Mouse (Mus musculus): Measurements from ENCODE around the gene Eya2. TPM values are rescaled to one million over a fixed set of nuclear protein-coding genes. Genes with fewer than 3 reads are reported as not detected.

Gene Eya2
- total RNA-seq, 2 experiments from 2014 or later = 2.1 to 3.5 TPM

DNA sequence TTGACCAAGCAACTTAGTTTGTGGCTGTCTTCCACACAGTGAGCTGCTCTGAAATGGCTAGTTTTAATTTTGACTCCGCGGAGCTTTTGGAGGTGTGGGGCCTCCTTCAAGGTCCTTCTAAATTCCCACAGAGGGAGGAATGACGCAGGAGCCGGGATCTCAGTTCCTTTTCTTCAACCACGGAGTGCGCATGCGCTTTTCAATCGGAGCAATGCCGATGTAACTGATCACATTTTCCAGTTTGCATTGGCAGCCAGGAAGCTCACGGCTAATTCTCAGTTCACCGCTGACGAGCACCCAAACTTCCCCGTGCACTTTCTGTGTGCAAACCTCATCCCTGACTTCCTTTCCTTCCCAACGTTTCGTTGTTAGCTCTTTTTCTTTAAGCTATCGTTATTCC lies 4.1 kb upstream of the Eya2 start:
- no peak for DNase-seq (ENCODE audit: low spot score in 2 of 2)

DNA sequence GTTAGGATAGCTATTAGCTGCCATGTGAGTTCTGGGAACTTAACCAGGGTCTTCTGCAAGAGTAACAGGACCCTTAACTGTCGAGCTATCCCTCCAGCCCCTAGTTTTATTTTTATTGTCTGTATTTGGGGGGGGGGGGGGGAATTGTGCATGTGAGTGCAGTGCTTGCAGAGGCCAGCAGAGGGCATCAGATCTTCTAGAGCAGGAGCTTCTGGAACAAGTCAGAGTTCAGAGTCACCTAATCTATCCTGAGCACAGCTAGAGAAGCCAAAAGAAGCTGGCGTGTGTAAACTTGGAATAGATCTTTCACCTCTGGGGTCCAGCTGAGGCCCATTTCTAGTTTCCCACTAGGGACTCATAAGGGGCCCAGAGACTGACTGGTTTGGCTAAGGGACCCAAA lies 1.1 kb upstream of the Eya2 start:
- no peak for DNase-seq (ENCODE audit: low spot score in 2 of 2)

DNA sequence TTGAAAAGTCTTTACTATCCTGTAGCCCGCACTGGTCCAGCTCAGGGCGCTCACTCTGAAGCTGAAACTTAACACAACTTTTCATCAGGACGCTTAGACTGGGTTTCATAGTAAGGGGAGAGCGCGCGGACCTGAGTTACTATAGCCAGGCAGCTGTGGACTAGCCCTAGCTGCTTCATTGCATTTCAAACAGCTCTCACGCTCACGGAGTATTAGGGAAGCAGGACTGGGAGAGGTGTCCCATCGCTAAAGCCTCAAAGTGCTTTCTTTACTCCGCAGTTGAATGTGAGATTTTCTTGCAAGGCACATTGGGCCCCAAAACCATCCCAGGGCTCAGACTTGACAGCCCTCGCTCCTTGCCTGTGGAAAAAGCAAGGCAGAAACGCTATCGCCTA lies 841 bp downstream of the Eya2 start:
- DNase-seq (ENCODE audit: low spot score in 2 of 2) = no peak

DNA sequence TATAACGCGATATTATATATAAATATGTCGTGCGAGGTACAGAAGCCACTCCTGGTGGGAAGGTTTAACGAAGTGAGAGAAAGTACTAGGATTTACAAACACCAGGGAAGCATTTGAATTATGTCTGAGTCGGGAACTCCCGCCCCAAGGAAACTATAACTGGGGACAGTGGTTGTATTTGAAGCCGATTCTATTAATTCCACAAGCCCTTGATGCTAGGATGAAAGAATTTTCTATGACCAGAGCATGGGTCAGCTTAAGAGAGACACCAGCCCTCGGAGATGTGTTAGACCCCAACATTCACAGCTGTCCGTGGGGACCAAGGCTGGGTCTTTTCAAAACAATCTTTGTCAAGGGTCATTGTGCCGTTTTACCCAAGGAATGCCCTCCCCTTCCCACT lies 1.3 kb downstream of the Eya2 start:
- no peak for DNase-seq (ENCODE audit: low spot score in 2 of 2)

DNA sequence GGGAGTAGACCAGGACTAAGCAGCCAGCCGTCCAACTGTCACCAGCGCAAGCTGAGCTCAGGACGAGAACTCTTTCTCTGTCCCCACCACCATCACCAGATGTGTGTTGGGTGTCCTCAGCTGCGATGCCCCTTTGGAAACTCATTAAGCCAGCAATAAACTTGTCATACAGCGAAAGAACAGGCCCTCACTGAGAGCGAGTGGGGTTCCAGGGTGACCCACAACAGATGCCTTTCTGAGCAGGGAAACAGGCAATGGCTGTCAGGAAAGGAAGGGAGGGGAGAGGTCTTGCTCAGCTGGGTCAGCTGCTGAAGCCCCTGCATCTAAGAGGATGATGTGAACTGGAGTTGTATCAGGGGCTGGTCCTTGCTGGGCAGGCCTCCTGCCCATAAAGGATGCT lies 2.7 kb downstream of the Eya2 start:
- no peak for DNase-seq (ENCODE audit: low spot score in 2 of 2)

DNA sequence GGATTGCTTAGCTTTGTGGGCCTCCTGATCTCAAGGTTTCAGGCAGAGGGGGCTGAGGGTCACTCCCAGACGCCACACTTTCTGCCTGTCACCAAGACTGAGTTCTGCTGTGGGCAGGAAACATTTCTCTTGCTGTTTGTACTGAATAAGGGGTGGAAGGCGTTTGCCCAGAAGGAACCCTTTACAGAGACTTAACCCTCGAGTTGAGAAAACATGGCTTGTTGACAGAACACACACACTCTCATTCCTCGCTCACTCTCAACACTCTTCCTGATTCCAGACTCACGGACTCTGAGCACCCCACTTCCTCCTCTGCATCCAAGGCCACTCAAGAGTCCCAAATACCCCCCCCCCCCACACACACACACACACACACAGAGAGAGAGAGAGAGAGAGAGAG lies 3.3 kb downstream of the Eya2 start:
- DNase-seq (ENCODE audit: low spot score in 2 of 2) = no peak

DNA sequence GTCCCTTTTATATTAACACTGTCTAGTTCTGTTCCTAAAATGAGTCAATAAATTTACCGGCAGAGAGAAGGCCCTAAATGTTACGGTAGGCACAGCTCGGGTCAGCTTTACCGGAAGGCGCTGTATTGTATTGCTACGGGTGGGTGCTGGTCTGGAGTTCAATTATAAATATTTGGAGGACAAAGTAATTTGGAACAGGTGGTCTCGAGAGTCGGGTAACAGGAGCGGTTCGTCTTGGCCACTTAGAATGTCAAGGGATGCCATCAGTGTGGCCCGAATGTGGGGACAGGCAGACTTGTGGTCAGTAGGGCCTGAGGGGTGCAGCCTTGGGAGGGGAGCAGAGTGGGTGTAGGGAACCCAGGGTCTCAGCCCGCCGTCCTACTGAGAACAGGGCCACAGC lies 4.7 kb downstream of the Eya2 start:
- no peak for DNase-seq (ENCODE audit: low spot score in 2 of 2)

DNA sequence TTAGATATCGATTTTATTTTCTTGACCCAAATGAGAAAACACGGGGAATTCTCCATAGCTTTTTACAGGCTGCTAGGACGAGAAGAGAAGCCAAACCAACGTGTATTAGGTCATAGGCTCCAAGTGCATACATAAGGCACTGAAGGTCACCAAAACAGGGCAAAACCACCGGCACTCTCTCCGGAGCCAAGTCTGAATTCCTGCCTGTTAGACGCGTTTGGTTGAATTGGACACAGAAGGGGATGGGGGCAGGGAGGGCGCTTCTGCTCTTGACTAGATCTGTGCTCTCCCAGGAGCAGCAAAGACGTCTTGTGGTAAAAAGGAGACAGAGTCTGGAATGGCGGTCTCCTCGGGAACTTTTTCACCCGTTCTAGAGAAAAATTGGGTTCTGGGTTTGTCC lies 6.1 kb downstream of the Eya2 start:
- no peak for DNase-seq (ENCODE audit: low spot score in 2 of 2)

DNA sequence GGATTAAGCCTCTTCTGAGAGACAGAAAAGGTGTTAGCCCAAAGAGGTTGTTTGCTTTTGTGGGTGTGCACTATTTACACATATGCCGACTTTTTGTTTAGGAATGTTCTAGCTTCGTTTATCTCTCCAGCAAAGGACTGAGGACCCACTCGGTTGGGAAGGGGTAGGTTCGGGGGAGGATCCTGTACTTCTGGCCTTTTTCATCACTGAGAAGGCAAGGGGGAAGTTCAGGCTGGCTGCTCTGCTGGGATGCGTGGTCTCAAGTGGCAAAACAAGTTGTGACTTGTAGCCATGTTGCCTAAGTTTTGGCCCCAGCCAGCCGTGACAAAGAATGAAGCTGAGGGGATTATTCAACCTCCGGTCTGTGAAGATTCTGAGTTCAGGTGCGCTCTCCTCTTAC lies 6.8 kb downstream of the Eya2 start:
- DNase-seq (ENCODE audit: low spot score in 2 of 2) = no peak

DNA sequence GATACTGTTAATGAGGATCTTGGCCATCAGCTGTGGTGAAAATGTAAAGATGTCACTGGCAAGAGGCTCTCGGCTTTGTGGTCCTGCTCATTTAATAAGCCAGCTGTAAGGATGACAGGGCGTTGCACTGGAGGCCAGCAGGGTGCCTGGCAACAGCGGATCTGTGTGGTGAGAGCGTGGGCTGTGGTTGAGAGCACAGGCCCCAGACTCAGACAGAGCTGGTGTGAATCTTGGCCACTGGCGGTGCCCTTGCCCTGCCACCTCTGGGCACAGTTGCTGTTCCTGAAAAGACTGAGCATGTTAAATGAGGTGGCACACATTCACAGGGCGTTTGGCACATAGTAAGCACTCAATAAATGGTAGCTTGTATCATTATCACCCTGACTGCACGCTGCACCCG lies 8.9 kb downstream of the Eya2 start:
- DNase-seq (ENCODE audit: low spot score in 2 of 2) = no peak

DNA sequence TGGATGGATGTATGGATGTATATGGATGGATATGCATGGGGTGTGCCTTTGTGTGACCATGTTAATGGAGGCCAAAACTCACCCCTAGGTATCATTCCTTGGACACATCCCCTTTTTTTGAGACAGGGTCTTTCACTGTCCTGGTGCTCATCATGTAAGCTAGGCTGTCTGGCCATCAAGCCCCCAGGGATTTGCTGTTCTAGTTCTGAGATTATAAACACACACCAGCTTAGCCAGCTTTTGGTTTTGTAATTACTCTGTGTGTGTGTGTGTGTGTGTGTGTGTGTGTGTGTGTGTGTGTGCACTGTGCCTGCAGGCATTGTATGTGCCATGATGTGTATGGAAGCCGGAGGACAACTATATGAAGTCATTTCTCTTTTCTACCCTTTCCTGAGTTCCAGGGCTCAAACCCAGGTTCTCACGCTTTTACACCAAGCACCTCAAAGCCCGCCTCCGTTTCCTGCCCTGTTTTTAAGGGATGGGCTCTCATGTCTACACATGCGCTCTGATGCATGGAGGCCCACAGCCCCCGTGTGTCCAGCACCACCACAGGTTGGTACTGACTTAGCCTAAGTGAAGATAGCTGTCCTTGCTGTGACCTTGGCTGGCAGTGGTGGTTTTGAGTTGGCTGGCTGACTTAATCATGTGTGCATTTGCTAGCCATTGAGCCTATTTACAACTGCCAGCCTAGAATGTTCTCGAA lies 16.9 kb downstream of the Eya2 start:
- DNase-seq (ENCODE audit: low spot score in 2 of 2) = no peak

DNA sequence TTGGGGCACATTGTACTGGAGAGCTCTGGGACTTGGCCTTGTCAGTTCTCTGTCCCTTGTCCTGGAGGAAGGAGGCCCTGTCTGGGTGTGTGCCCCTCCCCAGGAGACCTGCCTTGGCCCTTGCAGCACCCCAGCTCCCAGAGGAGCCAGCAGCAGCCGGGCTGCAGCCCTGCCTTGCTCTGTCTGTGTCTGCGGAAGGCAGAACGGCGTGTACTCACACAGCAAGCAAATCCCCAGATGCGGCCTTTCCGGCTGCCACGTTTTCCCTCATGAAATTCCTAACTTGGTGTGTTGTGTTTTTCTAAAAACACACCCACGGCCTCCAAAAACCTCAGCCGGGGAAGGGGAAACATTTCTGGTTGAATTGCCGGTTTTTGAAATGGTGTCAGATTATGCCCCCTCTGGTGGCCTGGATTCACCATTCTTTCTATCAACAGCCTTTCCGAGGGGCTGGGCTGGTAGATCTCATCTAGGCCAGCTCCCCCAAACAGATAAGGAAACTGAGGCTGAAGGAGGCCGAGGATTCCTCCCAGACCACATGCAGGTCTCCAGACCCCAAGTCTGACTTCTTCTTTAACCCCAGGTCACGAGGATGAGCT lies 19.0 kb downstream of the Eya2 start:
- no peak for DNase-seq (ENCODE audit: low spot score in 2 of 2)

DNA sequence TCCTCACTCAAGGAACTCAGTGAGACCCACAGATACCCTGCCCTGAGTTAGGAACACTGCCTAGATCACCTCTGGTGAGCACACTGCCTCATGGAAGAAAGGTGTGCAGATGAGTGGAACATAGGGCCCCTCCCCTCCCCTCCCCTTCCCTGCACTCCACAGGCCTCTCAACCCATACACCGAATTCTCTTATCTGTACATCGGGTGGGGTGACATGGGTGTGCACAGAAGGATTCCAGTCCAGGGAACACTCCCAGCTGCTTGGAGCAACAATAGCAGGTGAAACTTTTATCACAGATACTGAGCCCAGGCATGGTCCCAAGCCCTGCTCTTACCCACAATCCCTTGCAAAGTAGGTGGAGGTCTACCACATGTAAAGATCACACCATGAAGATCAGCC lies 26.7 kb downstream of the Eya2 start:
- DNase-seq (ENCODE audit: low spot score in 2 of 2) = no peak

DNA sequence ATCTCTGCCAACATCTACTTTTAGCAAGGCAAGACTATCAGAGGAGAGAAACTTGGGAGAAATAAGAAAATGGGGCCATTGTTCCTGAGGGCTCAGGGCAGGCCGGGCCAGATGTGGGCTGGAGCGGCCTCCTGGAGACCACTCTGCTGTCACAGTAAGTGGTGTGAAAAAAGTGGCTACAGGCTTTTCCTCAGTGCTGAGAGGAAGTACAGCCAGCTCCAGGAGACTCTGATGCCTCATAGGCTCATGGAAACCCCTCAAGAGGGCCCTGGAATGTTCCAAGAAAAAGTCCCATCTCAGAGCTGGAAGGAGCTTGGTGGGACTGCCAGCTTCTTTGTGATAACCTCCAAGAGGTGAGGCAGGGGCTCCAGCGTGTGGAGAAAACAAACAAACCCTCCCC lies 27.8 kb downstream of the Eya2 start:
- no peak for DNase-seq (ENCODE audit: low spot score in 2 of 2)

DNA sequence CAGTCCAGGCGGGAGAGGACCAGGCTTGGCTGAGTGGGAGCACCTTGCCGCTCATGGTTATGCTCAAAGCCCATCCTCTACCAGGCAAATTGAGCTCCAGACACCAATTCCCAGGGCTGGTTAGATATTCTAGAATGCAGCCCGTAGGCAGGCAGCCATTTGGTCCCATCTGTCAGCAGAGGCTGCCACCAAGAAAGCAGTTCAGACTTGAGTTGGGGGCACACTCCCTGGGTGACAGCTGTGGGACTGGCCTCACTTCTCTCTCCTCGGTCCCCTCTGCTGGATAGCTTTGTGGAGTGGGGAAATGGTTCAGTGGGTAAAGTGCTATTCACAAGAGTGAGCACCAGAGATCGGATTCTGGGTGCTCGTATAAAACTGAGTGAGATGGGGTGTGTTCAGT lies 32.0 kb downstream of the Eya2 start:
- DNase-seq (ENCODE audit: low spot score in 2 of 2) = no peak

DNA sequence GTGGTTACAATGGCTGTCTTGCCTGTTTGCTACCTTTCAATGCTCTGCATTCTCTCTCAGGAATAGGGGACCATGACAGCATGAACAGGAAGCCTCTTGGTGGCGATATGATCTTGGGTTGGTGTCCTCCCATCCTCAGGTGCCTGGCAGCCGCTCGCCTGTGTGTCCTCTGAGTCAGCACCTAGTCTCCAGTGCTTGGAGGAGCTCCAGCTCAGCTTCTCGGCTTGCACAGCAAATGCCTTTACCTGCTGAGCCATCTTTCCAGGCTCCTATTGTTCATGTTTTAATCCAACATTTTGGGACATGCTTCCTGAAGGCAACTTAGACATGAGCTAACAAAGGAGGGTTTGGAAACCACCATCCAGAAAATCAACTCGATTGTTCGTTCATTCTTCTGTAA lies 33.1 kb downstream of the Eya2 start:
- no peak for DNase-seq (ENCODE audit: low spot score in 2 of 2)

DNA sequence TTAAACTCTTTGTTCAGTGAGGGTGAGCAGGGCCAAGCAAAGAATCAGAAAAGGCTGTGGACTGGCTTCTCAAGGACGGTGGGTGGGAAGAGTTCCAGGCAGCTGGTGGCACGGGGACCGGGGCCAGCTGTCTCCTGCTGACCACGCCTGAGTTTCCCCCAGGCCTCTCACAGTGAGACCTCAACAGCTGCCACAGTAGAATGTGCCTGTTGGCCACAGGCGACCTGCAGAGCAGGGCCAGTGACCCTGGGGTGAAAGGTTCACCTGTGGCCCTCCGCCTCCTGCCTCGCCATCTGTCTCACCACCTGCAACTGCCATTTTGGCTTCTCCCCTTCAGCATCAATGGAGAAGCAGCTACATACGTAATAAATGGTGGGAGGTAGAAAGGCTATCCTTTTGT lies 35.1 kb downstream of the Eya2 start:
- DNase-seq (ENCODE audit: low spot score in 2 of 2) = no peak

DNA sequence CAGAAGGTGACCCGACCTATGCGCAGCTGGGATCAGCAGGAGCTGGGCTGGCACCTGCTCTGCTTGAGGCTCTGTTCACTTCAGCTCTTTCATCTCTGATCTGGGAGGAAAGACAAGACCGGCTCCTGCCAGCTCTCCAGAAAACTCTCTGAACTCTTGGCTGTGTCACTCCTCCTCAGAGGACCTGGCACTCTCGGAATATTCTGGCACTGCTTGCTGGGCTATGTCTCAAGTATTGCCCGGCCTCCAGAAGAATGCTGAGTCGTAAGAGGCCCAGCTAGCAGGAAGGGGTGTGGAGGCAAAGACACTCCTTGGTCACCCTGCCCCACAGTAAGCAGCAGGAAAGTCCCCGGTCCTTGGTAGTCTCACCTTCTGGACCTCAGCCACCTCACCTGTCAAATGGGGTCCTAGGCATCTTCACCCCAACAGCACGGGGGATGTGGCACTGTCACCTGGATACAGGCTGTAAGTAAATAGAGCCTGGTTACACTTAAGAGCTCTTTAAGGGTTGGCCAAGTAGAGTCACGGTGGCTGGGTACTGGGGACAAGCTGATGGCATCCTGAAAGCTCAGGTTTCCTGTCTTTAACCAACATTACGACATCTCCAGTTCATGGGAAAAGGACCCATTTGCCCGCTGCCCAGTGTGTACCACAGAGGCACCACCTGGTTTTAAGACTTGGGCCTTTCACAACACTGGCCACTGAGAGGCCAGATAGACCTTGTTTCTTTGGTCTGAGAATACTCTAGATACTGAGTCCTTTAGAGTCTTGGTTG lies 38.4 kb downstream of the Eya2 start:
- no peak for DNase-seq (ENCODE audit: low spot score in 2 of 2)

DNA sequence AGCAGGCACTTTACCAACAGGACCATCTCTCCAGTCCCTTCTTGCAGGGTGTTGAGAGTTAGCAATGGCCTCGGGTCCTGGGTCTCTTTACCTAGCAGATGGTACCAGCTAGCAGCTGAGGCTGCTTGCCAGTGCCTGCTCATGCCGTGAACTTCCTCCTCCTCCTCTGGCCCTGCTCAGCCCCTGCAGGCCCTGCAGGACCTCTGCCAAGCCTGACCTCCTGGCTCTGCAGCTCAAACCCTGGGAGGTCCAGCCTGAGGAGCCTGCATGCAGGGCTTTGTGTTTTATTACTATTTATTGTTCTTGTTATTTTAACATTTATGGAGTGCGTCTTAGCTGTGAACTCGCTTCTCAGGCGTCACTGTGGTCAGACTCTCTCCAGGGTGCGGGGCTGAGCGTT lies 39.6 kb downstream of the Eya2 start:
- DNase-seq (ENCODE audit: low spot score in 2 of 2) = no peak

DNA sequence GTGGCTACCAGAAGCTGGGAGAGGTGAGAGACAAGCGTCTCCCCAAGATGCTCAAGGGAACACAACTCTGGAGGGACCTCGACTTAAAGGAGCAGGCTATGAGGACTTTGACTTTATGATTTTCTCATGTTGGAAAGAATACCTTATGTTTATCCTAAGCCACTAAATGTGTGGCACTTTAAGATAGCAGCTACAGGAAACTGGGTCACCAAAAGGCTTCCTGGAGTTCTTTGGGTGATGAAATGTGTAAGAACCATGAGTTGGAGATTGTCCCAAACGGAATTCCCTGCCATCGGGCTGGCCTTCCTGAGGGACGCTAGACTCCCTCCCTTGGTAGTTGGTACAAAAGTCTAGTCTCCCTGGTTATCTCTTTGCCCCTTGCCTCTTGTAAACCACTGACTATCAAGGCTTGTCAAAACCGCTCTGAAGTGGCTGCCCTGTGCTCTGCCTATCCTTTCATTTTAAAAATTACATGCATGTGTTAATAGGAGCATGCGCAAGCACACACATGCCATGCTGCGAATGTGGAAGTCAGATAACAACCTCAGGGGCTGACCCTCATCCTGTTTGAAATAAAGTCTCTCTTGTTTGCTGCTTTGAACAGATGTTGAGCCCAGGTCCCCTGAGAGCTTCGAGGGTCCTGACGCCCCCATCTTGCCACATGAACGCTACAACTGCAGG lies 44.4 kb downstream of the Eya2 start:
- DNase-seq (ENCODE audit: low spot score in 2 of 2) = no peak

DNA sequence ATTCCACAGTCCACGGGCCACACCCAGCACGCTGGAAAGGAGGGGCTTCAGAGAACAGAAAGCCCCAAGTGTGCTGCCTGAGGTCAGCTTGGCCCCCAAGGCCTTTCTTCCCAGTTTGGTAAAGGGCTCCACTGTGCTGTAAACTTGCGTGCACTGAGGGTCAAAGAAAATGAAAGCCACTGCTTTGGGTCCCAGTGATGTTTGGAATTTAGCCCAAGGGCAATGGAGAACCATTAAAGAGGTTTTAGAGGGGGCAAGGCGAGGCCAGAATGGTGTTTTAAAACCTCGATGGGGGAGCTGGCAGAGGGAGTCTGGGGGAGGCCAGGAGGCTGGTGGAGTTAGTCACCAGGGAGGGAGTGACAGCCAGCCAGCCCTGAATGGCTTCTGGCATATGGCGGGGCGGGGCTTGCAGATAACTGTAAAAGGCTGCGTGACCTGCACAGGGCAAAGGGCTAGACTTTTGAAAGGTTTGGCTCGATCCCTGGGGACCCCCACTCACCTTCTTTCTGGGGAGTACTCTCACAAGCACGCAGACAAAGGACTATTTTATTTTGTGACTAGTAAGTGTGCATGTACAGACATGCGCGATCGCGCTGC lies 47.2 kb downstream of the Eya2 start:
- DNase-seq (ENCODE audit: low spot score in 2 of 2) = no peak

DNA sequence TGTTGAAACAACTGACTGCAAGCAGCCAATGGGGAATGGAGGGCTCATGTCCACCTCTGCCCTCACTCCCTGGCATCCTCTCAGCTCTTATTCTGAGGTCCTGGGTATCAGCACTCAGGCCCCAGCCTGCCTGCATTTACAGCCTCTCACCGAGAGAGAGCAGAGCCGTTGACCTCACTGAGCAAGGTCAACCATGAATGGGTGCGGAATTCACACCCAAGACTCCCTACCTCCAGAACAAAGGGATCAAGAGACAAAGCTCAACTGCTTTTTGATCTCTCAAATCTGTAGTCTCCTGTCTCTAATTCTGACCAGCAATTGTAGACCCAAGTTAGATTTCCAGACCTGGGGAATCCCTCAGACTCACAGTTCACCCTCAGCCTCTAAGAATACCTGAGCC lies 48.8 kb downstream of the Eya2 start:
- DNase-seq (ENCODE audit: low spot score in 2 of 2) = no peak

All from left cerebral cortex, adult 18-20 months (tissue).